Mouse (Mus musculus): ENCODE measurements around the gene Mcrs1.

- no peak for TF ChIP-seq POU5F1 (IDR thresholded peaks at IDR 0.05; ENCODE audit: borderline replicate concordance, low read length)
- TF ChIP-seq CTCF (conservative IDR thresholded peaks at IDR 0.05; ENCODE audit: low read length), result no peak
Observed at GRCm38 (mm10) chr15:99224208-99224911, 27.4 kb downstream of the Mcrs1 start, which contains the start of gene Kcnh3.

All from E14TG2a.4 (cell line).